Mouse (Mus musculus): ENCODE results near the gene Gng7.
A peak's percentile ranks its signal among the peaks of the same experiment; 100 is the strongest.
"Not testable (repeated sequence)": the region's sequence is repeated elsewhere in the genome, so short reads cannot be mapped to it uniquely, and the experiment has no call there.

Gene Gng7

DNA sequence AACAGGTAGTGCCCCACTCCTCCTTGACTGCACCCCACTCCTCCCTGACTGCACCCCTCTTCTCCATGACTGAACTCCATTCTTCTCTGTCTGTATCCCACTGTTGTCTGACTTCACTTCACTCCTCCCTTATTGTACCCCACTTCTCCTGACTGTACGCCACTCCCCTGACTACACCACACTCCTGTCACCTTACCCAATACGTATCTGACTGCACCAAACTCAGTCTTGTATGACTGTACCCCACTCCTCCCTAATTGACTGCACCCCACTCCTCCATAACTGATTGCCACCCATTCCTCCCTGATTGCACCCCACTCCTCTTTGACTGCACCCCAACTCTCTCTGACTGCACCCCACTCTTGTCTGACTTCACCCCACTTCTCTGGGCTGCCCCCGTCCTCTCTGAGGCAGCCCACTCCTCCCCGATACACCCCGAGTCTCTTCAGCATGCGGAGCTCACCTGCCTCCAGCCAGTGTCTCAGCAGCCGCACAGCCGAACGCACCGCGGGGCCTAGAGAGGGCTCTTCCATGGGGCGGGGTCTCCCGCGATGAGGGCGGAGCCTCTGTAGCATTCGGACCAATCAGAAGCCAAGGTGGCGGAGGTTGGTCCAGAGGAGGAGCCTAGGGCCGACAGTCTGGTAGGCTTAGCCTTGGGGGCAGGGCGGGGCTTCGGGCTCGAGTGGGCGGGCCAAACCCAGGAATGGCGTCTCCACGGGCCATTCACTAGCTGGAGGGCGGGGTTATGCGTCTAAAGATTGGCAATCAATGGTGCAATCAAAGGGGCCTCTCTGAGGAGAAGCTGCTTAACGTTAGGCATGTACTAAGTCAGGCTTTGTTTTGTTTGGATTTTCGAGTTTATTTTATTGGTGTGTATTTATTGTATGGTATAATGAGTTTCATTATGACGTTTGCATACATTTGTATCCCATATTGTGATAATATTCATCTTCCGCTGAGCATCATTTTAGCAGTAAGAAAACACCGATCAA lies at the start of gene Gng7:
TSS of gene Gng7 (minus strand) at position 553 of the 992 bp plus-strand sequence.
- DNase-seq = peak; percentile 95

GRCm38 (mm10) chr10:81064519-81064918 lies 49.8 kb upstream of the Gng7 start:
- DNase-seq = not testable (repeated sequence)

- no peak for DNase-seq
Measured at GRCm38 (mm10) chr10:81062710-81063109, 48.0 kb upstream of the Gng7 start.

DNA sequence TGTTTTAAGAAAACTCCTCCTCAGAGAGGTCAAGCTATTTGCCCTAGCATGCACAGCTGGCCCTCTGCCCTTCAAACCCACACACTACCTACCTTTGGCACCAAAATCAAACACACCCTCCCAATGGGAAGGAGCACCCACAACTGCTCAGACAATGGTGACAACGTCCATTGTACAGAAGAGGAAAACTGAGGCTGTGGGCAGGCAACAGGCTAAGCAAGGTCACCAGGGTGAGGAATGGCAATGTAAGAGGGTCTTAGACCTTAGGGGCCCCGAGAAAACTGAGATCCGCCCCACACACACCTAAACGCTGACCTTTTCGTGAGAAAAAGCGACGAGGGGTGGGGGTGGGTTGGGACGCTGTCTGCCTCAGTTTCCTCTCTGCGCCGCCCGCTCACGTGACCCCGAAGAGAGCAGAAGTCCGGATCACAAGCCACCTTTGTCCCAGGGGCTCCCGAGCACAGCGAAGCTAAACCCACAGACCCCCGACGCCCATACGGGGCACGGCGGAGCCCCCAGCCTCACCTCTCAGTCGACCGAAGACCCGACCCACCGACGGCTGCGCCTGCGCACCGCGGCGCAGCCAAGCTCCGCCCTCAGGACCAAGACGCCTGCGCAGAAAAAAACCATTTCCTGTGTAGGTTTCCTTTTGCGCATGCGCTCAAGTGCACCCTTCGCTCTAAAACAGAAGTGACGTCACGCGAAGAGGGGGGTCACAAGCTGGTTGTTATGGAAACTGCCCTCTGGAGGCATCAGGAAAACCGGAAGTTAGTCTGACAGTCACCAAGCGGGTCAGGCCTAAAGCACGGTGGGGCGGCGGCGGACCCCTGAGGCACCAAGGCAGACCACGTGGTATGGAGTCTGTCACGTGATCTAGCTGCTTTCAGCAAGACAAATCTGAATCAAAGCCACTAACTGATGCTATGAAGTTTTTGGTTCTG lies 45.1 kb upstream of the Gng7 start, which contains the start of gene Sgta:
TSS of gene Sgta (minus strand) at position 579 of the 941 bp plus-strand sequence.
- DNase-seq = peak; percentile 95

DNA sequence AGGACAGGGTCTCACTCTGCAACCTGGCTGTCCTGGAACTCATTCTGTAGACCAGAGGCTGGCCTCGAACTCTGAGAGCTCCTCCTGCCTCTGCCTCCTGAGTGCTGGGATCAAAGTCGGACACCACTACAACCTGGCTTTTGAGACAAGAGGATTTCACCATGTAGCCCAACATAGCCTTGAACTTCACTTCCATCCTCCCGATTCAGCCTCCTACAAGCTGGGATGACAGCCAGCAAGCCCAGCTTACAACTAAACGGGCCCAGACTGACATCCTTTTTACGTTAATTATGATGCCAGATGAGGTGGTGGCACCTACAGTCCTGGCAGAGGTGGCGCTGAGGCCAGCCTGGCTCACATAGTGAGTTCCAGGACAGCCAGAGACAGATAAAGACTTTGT lies 44.2 kb upstream of the Gng7 start:
- DNase-seq = no peak

- no peak for DNase-seq
Measured at GRCm38 (mm10) chr10:81057406-81058130, 42.8 kb upstream of the Gng7 start.

DNA sequence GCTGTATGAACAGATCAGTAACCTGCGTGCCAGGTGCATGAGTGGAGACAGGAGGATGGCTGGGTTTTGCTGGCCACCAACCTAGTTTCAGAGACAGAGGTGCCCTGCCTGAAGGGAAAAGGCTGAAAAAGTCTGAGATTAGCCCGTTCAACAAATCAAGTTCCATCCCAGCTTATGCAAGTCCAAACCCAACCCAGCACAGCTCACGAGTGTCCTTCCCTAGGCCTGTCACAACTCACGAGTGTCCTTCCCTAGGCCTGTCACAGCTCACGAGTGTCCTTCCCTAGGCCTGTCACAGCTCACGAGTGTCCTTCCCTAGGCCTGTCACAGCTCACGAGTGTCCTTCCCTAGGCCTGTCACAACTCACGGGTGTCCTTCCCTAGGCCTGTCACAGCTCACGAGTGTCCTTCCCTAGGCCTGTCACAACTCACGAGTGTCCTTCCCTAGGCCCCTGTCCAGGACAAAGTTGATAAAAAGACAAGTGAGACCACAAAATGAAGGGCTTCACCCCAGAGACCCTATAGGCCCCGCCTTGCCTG lies 41.1 kb upstream of the Gng7 start:
- not testable (repeated sequence) for DNase-seq

DNA sequence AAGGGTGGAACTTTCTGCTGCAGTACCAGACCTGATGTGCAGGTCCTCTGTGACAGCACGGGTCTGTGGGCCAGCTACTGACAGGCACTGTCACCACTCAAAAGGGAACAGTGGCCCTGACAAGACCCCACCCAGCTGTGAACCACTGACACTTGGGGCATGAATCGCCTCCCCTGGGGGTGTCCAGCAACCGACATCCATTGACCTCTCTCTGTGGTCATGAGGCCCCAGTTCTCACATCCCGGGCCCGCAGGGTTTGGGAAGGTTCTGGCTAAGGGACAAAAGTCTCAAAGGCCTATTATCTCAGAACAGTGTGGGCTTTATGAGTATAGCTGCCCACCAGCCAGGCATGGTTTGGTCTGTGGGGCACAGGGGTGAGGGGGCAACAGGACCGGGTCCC lies 40.4 kb upstream of the Gng7 start:
- no peak for DNase-seq

DNA sequence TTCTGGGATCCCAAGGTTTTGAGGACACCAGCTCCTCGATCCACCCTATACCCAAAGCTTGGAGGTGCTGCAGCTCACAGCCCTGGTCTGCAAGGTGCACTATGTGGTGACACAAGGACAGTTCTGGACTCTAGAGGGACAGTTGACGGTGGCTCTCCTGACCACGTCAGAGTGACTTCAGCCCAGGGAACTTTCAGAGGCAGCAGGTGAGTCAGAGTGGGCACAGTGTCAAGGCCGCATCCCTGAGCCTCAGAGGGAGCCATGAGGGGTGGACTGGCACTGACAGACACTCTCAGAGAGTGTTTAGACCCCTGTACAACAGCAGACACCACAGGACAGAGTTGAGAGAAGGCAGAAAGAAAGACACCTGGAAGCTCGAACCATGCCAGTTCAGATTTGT lies 37.8 kb upstream of the Gng7 start:
- DNase-seq = no peak

GRCm38 (mm10) chr10:81051133-81051532 lies 36.4 kb upstream of the Gng7 start:
- DNase-seq = peak; percentile 20

DNA sequence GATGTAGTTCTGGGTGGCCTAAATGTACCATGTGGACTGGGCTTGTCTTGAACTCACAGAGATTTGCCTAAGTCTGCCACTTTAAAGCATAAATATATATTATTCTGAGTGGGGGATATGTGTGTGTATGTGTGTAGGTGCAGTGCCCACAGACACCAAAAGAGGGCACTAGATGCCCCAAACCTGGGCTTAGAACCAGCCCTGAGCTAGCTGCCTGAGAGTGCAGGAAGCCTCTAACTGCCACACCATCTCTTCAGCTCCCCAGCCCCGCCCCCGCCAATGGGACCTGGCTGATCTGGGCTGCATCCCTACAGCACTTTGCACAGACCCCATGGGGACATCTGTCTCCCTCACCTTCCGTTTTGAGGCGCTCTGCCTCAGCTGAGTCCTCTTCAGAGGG lies 35.9 kb upstream of the Gng7 start:
- peak; percentile 57 for DNase-seq

- DNase-seq = not testable (repeated sequence)
Measured at GRCm38 (mm10) chr10:81045246-81045645, 30.5 kb upstream of the Gng7 start.

GRCm38 (mm10) chr10:81041458-81042175 lies 26.9 kb upstream of the Gng7 start:
- DNase-seq = peak; percentile 72

DNA sequence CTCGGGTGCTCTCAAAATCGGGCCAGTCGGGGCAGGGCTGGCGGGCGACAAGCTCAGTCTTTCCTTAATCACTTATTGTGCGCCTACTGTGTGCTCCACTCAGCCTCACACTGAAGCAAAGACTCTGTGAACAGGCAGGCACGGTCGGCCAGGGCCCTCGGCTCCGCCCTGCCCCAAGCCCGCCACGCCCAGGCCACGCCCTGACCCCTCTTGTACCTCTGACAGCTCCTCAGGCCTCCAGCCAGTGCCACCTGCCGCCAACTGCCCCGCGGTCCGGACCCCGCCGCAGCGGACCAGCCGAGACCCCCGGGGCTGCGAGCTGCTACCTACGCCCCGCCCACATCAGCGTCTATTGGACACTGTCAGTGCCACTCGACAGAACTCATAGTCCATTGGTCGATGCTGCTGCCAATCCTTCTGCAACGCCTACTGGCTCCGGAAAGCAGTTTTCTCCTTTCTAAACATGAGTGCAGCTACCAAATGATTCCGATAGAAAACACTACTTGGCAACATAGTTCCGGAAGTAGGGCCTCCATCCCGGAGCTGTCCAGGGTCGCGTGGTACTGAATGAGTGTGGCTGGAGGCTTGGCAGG lies 22.3 kb upstream of the Gng7 start, which contains the start of gene Slc39a3:
TSS of gene Slc39a3 (minus strand) at position 439 of the 593 bp plus-strand sequence.
- DNase-seq = peak; percentile 96

DNA sequence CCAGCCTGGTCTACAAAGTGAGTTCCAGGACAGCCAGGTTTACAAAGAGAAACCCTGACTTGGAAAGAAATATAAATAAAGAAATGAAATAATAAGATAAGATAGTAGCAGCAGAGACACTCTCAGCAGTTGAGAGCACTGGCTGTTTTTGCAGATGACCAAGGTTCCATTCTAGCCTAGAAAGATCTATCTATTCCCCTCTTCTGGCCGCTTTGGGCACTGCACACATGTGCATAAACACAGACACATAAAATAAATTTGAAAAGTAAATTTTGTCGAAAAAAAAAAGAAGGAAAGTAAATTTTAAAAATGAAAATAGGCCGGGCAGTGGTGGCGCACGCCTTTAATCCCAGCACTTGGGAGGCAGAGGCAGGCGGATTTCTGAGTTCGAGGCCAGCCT lies 21.5 kb upstream of the Gng7 start:
- no peak for DNase-seq

GRCm38 (mm10) chr10:81033586-81033985 lies 18.8 kb upstream of the Gng7 start:
- no peak for DNase-seq

GRCm38 (mm10) chr10:81029031-81029430 lies 14.3 kb upstream of the Gng7 start:
- no peak for DNase-seq

GRCm38 (mm10) chr10:81028219-81028618 lies 13.5 kb upstream of the Gng7 start:
- no peak for DNase-seq

DNA sequence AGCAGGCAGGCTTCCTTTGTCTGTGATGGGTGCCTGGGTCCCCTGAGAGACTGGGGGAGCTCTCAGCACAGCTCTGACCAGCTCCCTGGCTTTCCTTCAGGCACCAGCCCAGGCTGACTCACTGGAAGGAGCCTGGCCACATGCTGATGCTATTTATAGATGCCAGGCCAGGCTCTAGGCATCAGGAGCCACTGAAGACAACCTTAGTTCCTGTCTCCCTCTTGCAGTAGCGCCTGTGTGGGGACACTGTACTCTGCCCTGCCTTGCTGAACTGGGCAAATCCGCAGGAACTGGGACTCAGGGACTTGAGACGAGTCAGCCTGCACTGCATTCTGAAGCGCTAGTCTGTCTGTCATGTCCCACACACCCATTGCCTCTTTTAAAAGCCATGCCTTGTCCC lies 12.6 kb upstream of the Gng7 start:
- no peak for DNase-seq

- DNase-seq = no peak
Measured at GRCm38 (mm10) chr10:81026857-81027256, 12.1 kb upstream of the Gng7 start.

Data from liver (tissue).